Mouse (Mus musculus): ENCODE measurements around the gene Inpp5d.
"Not testable (repeated sequence)": the region's sequence is repeated elsewhere in the genome, so short reads cannot be mapped to it uniquely, and the experiment has no call there.

The Inpp5d gene

DNA sequence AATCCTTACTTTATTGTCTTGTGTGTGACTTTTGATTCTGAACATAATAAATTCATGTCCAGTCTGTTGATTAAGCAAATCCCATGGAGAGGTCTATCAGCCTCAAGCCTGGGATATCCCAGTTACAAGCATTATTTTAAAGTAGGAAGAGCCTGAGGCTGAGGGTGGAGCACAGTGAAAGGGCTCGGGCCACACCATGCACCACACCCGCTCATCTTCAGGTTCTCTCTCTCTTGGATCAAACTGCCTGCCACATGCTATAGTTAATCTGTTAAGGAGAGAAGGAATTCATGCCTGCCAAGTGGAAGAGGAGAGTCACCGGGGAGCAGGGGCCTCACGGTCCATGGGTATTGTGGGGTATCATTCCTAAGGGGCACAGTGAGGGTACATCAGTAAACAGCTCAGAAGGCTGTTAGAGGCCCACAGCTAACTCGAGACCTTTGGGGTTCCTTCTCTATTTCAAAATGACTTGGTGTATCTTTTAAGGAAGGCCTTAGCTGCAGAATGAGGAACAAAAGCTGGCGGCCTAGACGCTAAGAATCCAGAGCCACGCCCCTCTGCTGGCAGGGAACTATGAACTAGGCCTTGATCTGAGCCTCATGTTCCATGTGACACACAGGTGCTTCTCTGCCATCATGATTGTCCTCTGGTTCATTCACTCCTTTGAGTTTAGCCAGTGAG, 39.0 kb downstream of the Inpp5d start:
- DNase-seq, result no peak

DNA sequence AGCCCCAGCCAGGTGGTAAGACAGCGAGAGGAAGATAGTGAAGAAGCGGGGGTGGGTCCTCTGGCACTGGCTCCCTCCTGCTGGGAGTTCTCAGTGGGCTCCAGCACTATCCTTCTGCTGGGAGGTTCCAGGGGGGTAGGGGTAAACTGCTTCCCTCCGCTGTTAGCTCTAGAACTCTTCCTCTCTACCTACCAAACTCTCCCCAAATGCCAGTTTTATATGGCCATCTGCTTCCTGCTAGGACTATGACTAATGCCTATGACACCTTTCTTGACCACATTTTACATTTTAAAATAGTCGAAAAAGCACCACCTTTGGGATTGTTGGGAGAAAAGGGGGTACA, 39.5 kb downstream of the Inpp5d start:
- no peak for DNase-seq

DNA sequence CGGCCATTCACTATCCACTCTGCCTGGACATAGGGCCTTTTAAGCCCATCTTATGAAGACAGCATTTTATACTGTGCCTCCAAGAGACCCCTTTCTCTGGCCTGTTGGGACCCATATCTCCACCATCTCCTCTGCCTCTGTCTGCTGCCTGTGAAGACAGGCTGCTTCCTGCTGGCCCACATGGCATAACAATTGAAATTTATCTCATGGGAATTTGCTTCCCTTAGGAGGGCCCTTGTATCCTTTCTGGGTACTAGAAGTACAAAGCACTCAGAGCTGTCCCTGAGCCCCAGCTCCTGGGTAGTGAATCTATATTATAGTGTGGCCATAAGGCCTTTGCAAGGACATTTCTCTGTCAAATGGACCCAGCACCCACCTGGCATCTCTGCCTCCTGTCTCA, 40.6 kb downstream of the Inpp5d start:
- DNase-seq, result no peak

DNA sequence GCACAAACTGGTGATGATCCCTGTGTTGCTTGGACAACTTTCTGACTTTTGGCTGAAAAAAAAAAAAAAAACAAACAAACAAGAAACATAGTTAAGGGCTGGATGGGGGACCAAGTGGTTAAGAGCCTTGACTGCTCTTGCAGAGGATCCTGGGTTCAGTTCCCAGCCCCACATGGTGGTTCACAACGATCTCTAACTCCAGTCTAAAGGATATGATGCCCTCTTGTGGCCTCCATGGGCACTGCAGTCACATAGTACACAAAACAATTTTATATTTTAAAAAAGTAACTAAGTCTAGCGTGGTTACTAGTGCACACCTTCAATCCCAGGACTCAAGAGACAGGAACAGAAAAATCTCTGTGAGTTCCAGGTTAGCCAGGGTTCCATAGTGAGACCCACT, 43.9 kb downstream of the Inpp5d start:
- no peak for DNase-seq

DNA sequence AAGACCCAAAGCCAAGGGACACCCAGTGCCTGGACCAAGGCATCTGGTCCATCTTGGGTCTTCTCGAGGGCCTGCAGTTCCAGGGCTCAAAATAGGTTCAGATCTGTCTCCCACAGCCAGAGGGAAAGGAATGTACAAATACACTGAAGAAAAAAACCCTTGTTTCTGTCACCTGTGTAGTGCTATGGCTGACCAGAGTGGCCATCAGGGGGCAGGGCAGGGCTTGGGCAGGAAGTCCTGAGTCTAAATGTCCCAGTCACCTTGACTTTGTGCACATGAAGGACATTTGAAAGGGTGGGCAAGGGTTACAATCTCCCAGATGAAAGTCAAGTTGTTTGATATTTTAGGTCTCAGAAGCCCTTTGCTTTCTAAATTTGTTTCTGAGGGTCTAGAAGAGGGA, 46.9 kb downstream of the Inpp5d start:
- no peak for DNase-seq

DNA sequence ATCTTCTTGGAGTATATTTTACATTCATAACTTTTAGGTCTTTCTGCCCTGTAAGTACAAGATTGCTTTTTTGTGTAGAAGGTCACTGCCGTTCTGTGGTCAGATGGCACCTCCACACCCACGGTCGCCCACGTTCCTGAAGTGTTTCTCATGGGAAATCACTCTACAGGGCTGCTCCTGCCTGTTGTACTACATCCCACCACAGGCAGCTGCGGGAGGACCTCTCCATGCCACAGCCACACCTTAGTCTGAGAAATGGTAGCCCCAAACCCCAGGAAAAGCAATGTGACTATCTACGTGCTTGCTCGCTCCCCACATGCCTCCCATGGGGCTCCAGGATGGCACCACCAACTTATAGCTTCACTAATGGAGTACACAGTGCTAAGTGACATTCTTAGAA, 48.2 kb downstream of the Inpp5d start:
- DNase-seq, result no peak

DNA sequence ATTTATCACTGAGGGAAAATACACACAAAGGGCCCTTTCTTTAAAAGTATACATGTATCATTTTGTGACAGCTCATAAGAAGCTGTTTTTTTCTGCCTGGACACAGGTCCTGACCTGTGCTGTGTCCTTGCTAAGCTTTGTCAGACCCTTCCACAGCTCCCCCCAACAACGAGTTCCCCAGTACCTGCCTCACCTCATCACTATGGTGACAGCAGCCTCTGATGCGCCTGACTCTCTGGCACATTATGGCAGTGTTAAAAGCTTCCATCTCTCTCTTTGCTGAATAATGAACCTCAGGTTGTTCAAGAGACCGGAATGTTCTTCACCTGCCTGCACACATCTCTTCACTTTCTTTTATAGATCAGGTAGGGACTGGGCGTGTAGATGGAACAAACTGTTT, 51.4 kb downstream of the Inpp5d start:
- no peak for DNase-seq

DNA sequence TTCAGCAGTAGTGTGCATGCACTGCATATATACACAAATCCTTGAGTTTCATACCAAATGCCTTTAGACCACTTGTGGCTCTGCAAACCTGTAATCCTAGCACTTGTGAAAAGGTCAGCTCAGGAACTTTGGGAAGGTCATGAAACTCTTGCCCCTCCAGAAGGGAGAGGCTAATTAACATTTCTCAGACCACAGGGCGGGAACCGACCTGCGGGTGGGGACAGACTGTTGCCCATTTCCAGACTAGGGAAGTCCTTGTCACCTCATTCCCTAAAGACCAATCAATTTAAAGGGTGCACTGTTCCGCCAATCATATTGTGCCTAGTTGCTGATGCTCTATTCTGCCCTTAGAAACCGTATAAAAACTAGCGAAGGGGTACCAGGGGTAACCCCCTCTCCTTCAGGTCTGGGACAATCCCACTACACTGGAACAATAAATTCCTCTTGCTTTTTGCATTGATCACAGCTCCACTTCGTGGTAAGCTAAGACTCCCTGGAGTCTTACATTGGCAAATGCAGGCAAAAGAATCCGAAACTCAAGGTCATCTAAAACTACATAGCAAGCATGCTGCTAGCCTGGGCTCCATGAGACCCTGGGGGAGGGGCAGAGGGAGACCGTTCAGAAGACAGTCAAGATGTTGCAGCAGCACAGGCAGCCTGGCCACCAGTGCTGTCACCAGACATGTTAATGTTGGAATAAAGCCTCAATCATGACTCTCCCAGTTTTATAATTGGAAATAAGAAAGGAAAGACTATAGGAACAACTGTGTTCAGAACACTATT, 53.9 kb downstream of the Inpp5d start:
- no peak for DNase-seq

DNA sequence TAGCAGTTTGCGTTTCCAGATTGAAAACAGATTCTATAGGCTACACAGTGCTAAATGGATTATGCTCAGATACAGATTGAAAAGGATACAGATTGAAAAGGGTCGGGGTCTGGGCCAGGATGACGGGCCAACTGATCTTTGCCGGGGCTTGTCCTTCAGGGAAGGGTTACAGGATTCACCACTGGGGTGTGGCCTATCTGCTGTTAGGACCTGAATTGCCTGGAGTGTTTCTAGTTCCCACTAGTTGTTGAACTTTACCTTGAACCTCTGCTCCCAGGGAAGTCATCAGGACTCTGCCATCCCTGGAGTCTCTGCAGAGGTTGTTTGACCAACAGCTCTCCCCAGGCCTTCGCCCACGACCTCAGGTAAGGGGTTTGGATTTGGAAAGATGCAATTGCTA, 55.9 kb downstream of the Inpp5d start:
- no peak for DNase-seq

DNA sequence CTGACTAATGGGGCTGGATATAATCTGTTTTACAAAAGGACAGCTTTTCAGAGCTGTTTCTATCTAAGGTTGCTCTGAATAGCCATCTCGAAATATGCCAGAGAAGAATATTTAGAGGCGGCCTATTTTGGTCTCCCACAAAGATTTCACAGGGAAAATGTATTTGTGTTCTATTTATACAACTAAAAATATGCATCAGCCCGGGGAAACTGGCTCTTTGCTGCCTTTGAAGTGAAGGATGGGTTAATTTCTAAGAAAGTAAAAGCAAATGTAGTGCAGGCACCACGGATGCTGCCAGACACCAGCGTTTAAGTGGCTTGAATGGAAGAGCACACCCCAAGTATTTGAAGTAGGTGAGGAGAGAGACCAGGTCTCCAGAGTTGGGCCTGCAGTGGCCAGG, 59.0 kb downstream of the Inpp5d start:
- DNase-seq, result no peak

DNA sequence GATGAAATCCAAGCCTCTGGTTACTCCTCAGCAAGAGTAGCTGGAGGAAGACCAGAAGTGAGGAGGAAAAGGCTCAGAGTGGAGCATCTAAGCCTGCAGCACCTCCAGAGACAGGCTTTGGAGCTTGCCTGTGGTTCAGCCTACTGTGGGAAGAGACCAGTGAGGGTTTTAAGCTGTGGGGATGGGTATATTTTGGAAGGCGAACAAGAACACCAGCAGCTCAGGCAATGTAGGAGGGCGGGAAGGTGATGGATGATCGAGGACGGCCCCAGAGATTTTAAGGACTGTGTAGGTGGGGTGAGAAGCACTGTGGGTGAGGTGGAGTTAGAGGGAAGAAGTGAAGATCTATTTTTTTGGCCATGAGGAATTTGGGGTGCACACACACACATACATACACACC, 60.8 kb downstream of the Inpp5d start:
- DNase-seq, result no peak

DNA sequence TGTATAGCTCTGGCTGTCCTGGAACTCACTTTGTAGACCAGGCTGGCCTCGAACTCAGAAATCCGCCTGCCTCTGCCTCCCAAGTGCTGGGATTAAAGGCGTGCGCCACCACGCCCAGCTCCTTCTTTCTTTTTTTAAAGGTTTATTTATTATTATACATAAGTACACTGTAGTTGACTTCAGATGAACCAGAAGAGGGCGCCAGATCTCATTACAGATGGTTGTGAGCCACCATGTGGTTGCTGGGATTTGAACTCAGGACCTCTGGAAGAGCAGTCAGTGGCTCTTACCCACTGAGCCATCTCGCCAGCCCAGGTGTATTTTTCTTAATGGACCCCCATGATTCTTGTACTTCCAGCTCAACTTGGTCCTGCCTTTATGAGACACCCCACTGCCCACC, 62.4 kb downstream of the Inpp5d start:
- DNase-seq, result not testable (repeated sequence)

DNA sequence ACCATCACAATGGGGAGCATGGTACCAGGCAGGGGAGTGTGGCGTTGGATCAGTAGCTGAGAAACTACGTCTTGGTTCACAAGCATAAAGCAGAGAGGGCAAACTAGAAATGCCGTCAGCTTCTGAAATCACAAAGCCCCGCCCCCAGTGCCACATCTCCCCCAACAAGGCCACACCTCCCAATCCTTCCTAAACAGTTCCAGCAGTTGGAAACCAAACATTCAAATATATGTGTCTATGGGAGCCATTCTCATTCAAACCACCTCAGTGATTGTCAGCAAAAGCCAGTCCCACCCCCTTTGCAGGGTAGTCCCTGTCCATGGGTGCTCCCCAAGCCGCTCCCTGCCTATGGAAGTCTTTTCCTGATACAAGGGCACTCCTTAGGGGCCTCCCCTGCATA, 64.0 kb downstream of the Inpp5d start:
- DNase-seq, result no peak

DNA sequence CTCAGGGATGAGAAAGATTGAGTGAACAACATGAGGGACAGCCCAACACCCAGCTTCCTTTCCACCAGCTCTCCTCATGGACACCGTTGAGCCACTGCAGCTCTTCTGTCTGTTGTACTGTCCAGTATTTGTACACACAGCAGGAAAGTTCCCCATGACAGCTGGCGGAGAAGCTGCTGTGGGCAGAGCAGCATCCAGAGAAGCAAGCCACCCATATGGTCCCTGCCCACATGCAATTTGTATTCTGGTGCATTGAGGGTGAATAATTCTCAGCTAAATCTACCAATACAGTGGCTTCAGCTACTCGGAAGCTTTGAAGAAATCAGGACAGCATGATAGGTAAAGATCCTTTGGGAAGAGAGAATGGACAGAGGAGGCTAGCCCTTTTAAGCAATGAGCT, 64.7 kb downstream of the Inpp5d start:
- DNase-seq, result no peak

DNA sequence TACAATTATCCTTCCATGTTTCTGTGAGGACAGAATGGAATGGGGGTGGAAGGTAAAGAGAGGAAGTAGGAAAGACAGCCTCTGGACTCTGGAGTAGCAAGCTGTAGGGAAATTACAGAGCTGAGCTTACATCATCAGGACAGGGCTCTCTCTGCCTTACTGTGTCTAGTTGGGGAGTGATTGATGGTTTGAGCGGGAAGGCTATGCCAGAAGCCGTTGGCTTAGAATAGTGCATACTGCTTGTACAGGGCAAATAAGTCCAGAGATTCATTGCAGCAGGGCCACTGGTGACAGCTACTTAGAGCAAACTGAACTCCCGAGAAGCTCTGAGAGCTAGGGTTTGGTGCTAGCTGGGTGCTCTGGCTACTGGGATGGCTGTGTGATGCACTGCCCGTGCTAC, 66.2 kb downstream of the Inpp5d start:
- no peak for DNase-seq

DNA sequence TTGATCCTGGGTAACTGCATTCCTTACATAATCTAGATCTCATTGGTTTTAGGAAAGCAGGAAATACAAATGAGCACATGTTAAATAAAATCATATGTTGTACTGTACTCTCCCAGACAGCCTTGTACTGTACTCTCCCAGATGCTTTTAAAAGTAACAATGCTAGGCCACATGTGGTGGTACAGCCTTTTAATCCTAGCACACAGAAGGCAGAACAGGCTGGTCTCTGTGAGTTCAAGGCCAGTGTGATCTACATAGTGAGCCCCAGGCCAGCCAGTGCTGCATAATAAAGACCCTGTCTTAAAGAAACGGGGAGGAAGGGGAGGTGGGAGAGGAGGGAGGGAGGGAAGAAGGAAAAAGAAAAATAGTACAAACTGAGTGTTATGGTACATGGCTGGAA, 66.9 kb downstream of the Inpp5d start:
- DNase-seq, result no peak

DNA sequence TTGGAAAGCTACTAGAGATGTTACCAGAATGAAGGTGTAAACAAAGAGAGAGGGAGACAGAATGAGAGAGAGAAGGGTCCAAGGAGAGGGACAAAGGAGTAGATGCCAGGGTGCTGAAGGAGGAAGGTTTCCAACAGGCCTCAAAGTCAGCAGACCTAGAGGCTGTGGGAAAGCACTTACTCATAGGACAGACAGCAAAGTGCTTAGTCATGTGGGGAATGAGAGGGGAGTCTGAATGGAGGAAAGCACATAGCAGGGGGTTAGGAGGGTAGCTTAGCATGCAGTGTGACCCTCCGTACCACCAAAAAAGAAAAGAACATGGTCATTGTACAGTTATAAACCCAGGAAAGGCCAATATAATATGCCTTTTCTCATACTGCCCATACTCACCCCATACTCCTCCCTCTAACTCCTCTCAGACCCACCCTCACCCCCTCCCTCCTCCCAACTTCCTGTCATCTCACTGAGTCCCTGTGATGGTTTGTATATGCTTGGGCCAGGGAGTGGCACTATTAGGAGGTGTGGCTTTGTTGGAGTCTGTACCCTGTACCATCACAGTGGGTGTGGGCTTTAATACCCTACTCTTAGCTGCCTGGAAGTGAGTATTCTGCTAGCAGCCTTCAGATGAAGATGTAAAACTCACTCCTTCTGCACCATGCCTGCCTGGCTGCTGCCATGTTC, 69.7 kb downstream of the Inpp5d start:
- DNase-seq, result no peak

DNA sequence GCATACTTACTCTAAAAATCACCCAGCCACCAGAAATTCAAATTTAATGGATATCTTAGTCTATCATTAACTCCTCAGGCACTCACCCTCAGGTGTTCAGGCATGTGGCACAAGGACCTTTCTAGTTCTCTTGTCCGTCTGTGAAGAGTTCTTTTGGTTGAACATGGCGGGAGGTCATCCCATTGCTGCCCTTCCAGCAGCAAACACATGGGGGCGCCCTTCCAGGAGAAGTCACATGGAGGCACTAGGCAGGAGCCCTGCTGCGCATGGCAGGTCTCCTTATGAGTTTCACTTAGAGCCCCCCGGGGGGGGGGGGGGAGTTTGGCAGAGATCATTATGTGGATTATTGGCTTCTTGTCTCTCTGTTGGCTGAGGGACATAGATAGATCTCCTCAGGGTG, 76.2 kb downstream of the Inpp5d start:
- peak; percentile 15 for DNase-seq

DNA sequence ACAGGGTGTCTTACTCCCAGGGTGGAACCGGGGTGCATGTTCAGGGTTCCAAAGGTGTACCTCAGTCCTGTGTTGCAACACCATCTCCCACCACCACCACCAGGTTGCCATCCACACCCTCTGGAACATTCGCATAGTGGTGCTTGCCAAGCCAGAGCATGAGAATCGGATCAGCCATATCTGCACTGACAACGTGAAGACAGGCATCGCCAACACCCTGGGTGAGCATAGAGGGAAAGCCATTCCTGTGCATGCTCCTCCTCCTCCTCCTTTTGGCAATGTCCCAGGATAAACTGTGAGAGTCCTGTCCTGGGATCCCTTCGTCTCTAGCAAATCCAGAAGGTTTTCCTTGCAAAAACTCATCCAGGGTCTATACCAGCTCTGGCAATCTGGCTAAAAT, 77.9 kb downstream of the Inpp5d start:
- no peak for DNase-seq

DNA sequence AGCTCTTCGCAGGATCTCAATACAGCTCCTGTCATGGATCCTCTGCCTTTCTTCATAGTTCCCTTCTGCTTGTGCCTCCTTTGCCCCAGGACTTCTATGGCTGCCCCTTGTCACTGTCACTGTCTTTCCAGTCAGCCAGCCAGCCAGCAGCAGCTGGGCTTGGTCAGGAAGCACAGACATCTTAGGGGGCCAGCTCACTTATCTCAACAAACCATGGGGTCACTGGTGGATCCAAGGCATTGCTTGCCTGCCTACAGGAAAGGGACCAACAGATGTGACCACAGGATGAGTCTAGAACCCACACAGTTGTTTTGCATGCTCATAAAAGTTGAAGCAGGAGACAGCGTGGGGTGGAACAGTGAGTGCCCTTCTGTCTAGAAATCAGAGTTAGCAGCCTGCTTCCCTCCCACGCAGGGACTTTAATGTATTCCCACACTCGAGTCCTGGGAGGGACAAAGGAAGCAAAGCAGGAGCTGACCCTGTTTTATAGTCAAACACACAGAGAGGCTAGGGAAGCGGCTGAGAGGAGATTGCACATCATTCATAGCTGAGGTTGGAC, 79.9 kb downstream of the Inpp5d start:
- DNase-seq, result no peak

DNA sequence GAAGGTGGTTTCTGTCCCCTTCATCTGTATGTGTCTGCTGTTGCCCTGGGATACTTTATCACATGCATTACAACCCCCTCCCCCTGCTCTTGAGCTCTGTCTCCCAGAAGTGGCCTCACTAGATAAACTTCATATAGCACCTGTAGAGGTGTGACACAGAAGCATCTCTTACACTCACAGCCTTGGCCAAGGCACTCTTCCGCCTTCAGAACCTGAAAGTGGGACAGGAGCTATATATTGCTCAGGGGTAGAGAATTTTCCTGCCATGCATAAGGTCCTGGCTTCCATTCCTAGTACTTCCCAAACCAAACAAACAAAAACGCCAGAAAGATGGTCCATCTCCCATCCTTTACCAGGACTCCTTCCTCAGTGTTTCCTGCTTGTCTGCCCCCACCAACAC, 84.1 kb downstream of the Inpp5d start:
- DNase-seq, result no peak

DNA sequence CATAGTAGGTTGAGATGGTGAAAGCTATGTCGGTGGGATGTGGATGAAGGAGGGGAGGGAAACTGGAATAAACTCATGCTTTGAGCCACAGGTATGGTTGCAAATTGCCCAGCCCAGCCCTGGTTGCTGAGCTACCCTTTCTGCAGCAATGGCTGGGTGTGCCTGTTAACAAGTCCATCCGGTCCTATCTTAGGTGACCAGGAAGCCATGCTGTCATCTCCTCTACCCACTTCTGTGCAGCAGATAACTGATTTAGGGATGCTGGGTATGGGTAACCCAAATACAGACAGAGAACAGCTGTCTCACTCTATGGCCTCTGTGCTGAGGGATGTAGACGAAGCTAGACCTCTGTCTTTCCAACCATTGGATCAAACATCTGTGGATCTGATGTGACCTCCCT, 86.2 kb downstream of the Inpp5d start:
- DNase-seq, result no peak

DNA sequence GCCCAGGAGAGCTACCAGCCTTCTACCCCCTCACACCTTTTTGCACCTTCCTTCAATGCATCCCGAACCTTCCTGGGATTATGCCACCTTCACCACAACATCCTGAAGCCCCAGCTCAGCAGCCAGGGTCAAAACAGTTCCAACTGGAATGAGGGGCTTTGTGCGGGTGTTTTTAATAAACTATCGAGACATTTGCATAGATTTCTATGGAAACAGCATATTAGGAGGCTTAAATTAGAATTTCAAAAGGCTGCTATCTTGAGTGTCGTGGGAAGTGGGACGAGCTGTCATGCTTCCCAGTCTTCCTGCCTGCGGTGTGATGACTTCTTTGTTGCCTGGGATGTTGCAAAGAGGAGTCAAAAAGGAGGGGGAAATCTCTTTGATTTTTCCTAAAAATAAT, 88.9 kb downstream of the Inpp5d start:
- no peak for DNase-seq

DNA sequence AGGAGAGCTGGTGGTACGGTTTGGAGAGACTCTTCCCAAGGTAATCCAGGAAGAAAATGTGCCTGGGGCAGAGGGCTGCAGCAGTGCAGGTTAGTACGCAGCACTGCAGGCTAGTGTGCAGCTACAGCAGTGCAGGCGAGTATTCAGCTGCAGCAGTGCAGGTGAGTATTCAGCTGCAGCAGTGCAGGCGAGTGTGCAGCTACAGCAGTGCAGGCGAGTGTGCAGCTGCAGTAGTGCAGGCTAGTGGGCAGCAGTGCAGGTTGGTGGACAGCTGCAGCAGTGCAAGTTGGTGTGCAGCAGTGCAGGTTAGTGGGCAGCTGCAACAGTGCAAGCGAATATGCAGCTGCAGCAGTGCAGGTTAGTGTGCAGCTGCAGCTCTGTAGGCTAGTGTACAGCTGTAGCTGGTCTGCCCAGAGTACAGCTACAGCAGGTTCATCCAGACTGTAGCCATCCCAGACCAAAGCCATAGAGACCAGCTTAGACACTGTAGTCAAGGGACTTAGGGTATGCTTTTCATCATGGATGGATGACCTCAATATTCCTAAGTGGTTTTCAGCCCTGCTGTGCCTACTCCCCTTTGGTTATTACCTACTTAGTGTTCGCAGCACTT, 89.7 kb downstream of the Inpp5d start:
- no peak for DNase-seq
